Mouse (Mus musculus) liver, adult (tissue): ENCODE measurements around the gene Kpna6.

Experiments used
- GATA4 ChIP-seq: IDR thresholded peaks from 2 replicates; pipeline ENCODE4 v1.6.1; 2014; ENCODE audit warnings: mild to moderate bottlenecking, low read length; ENCODE audit not compliant: insufficient replicate concordance

Gene Kpna6

DNA sequence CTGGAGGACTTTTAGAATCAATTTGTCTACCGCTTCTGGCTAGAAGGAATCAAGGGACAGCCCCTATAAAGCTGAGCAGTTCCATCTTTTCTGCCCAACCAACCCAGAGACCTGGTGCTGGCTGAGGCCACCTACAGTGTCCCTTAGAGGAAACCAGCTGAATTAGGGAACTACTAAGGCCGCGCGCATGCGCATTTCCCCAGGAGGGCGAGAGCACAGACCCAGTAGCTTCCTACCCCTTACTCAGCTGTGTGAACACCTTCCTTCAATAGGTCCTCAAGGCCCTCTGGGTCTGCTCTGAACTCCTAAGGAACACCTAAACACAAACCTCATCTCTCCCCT is 47.6 kb downstream of the Kpna6 start:
- no peak for TF ChIP-seq GATA4

DNA sequence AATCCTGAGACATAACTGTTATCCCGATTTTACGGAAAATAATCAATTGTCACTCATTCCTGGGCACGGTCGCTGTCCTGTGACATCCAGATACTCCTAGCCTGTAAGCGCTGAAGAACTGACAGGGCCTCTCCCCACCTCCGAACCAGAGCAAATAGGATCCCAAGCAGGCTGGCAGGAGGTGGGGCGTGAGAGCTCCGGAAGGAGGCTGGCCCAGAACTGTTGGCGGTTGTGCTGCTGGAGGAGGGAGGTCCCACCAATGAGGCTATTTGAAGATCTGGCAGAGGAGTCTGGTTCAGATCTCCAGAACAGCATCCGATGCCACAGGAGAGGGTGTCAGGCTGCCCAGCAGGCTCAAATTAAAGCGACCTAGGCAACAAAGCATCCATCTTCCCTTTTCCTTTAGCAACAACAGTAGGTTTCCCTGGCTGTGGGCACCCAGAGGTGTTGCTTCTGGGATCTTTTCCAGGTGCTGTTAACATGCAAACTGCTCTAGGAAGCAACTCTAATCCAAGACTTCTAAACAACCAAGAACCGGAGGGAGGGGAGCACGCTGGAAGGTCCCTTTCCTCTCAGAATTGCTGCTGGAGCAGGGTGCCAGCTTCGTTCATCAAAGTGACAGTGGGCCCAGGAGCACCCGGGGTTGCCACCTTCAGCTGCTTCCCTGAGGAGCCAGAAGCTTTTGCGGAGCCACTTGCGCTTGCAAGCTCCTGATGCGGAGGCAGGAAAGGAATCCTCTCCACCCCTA is 48.1 kb downstream of the Kpna6 start:
- peak; percentile 53; the same call in 1 of the 2 replicates for TF ChIP-seq GATA4

DNA sequence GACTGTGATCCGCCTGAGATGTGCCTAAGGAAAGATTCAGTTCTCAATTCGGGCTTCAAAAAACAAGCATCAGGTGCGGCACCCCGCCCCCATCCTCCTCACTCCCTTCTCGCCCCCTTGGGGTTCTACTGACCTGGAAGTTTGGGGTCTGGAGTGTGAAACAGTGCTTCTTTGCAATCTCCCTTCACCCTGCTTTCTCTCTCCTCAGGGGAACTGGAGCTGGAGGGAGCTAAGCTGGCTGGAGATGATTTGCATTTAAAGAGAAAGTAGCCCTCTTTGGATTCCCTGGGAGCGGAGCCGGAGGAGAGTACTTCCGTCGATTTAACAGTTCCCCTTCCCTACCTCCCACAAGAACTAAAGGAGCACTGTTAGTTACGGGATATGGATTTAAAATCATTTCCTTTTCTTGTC is 48.9 kb downstream of the Kpna6 start, which contains the start of gene Ccdc28b:
Gene Ccdc28b, minus strand, starts transcription at position 267 of the 411 bp plus-strand sequence.
- no peak for TF ChIP-seq GATA4

DNA sequence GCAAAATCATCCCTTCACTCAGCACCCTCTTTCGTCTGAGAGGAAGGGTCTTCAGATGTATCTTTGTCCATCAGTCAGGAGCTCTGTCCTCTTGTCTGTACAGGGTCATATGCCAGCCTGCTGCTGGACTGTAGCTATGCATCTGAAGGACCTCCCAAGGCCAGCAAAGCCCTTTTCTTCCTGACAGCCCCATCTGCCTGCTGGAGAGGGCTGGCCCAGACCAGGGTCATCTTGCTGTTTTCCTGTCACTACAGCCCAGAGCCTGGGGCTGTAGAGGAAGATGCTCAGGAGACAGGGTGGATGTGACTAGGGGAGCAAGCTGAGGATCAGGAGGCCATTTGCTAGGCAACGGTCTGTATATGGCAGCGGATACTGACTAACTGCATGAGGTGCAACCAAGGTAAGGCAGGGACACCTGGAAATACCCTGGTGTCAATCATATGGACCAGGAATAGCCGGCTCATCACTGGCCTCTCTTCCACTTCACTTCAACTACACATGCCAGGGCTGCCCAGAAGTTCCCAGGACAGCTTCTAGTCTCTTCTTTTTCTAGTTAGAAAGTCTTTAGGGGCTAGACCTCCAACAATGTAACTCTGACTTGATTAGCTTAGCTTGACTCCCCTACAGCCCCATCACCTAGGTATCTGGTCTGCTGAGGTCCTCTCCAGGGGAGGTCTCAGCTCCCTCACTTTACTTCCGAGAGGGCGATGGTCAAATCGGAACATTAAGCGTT is 49.6 kb downstream of the Kpna6 start:
- no peak for TF ChIP-seq GATA4

GRCm38 (mm10) chr4:129622120-129622802 is 50.3 kb downstream of the Kpna6 start:
- TF ChIP-seq GATA4: no peak

- TF ChIP-seq GATA4: no peak
Observed at GRCm38 (mm10) chr4:129621283-129621841, 51.2 kb downstream of the Kpna6 start.

- no peak for TF ChIP-seq GATA4
Observed at GRCm38 (mm10) chr4:129620419-129621282, 51.9 kb downstream of the Kpna6 start.

DNA sequence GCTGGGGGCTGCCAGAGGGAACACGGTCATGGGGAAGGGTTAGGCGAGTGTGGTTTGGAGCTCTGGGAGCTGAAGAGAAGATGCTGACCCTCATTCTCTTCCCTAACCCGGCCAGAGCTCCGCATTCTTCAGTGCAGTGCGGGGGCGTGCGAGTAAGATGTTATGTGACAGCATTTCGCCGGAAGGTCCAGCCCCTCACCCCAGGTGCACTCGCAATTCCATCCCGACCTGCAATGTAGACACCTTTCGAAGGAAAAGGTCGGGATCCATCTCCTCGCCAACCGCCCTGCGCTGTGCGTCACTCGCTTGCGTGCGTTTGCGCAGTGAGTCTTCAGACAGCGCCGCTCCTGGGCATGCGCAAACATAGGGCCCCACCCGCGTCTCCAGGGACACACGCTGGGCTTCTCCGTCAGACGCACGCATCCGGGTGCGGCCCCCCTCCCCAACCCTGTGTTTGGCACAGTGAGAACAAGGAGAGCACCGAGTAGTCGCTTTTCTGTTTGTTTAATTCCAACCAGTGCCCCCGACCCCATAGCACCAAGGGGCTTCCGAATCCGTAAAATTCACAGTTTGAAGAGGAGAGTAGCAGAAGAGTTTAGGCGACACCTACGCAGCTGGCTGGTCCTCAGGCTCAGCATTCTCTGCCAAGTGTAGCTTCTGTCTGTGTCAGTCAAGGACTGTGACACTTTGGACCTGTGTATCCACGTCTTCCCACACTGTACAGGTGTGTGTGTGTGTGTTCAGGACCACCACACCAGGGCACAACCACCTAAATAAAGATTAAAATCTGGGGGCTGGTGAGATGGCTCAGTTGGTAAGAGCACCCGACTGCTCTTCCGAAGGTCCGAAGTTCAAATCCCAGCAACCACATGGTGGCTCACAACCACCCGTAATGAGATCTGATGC is 53.5 kb downstream of the Kpna6 start, which contains the start of gene Iqcc:
Gene Iqcc, minus strand, starts transcription at position 314 of the 906 bp plus-strand sequence.
- no peak for TF ChIP-seq GATA4

DNA sequence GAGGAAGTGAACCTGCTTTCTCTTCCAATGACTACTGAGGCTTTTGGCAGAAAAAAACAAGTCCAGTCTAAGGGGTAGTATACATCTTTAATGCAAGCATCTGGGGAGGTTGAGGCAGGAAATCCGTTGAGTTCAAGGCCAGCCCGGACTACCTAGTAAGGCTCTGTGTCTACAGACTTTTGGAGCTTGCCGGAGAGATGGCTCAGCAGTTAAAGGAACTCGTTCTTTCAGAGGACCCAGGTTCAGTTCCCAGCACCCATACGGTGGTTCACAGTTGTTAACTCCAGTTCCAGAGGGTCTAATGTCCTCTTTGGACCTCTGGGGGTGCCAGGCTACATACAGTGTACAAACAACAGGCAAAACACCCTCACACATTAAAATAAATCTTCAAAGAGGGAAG is 54.5 kb downstream of the Kpna6 start:
- no peak for TF ChIP-seq GATA4

DNA sequence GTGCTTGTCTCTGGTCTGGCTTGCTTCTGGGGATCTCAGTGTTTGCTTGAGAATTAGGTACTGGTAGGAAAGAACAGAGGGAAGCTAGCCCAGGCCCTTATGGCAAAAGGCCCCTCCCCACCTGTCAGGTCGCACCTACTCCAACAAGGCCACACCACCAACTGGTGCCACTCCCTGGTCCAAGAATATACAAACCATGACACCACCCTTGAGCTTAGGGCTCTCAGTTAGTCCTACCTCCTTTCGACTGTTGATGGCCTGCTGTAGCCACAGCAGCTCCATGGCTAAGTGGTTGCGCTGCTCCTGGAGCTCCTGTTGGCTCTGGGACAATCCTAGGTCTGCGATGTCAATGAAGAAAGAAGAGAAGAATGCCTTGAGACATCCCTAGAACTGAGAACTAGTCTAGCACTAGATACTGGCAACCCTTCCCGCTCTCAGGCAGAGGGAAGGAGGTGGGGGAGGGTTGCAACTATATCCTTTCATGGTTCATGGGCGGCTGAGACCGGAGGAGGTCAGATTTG is 55.4 kb downstream of the Kpna6 start:
- TF ChIP-seq GATA4: no peak

- TF ChIP-seq GATA4: no peak
Observed at GRCm38 (mm10) chr4:129616631-129617030, 55.9 kb downstream of the Kpna6 start.

- no peak for TF ChIP-seq GATA4
Observed at GRCm38 (mm10) chr4:129615801-129616290, 56.7 kb downstream of the Kpna6 start.

DNA sequence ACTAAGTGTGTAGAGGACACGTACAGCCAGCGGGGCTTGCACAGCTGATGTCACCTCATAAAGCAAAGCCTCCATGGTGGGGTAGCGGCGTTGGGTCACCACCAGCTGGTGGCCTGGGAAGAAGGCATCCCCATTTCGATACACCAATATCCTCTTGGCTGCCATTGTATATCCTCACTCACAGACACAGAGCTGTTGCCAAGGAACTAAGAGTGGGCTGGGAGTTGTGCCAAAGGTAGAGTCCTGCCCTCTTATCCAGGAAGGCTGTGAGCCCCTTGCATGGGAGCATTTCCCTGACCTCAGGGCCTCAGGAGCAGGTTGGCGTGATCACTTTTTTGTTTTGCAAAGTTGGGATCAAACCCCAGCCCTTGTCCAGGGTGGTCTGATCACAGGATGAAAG is 58.5 kb downstream of the Kpna6 start, which contains the start of gene Dcdc2b:
Gene Dcdc2b, minus strand, starts transcription at position 165 of the 400 bp plus-strand sequence.
- no peak for TF ChIP-seq GATA4
